Mouse (Mus musculus) liver, adult 10 weeks (tissue): ENCODE measurements around the gene Klra2. TPM values are rescaled to one million over a fixed set of nuclear protein-coding genes. Genes with fewer than 3 reads are reported as not detected.

Source experiments
- polyA plus RNA-seq: library from polyadenylated mRNA; stranded (reverse); fragments of 350-450 nt; fragmentation: Illumina TruSeq; extraction: RNeasy Lipid Tissue Mini Kit (QIAGEN cat#74804); gene quantifications from one replicate; pipeline ENCODE4 v1.2.3, GENCODE M21; 2014; ENCODE audit warnings: low read depth, low replicate concordance

Klra2 gene
- polyA plus RNA-seq: 7.4 TPM

DNA sequence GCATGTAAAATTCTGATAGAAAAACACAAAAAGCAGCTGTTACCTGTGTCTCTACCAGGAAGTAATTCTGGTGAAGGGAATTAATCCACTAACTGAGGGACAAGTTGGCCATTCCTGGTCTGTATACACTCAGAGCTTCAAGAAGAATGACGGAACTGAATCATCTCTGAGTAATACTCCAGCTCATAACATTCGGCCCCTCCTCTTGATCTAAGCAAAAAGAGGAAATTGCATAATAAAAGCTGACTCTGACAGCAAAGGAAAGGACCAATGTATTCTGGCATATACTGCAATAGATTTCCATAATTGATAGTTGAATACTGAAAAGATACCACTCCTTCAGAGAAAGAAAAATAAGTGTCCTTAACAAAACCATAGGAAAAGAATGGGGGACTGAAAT is at the start of gene Klra2:
TSS of gene Klra2 (minus strand) at position 157 of the 400 bp plus-strand sequence.

DNA sequence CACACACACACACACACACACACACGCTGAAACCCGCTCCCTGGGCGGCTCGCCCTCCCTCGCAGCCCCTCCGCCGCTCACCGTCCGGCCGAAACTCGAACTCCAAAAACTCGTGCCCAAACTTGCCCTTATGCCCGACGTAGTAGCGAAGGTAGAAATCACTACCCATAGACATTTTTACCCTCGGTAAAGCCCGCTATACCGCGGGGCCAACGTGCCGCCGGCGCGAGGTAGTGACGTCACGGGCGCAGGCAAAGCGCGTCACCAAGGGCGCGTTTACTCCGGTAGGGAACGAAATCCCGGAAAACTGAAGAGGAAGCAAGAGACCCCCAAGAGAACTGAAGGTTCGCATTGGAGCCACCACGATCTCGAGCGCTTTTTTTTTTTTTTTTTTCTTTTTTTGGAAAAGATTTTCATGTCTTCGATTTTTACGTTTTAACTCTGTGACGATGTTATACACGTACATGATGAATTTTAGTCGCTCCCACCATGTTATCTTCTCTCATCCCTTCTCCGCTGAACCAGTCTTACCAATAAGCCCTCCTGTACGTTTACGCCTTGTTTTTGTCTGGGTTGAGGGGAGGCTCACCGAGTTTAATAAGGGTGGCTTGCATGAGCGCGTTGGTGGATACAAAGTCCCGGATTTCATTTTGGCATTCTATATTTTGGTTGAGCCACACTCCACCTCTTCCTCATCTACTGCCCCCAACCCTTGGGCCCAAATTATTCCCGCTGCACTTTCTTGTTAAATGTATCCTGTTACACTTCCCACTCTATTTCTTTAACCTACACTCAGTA is 46.0 kb upstream of the Klra2 start, which contains the start of gene Magohb:
TSS of gene Magohb (minus strand) at position 254 of the 798 bp plus-strand sequence.

Other genes with a start within 250 kb of the Klra2 start
- gene Magohb, start 45.9 kb upstream of the Klra2 start, polyA plus RNA-seq: 13.9 TPM
- gene Styk1, start 106.2 kb upstream of the Klra2 start, polyA plus RNA-seq: 0.11 TPM
- gene Ybx3, start 141.1 kb upstream of the Klra2 start, polyA plus RNA-seq: 19.9 TPM
- not detected for gene 5430401F13Rik, start 239.0 kb upstream of the Klra2 start, polyA plus RNA-seq
- not detected for gene Gm6619, start 239.0 kb upstream of the Klra2 start, polyA plus RNA-seq